Mouse (Mus musculus) MEL (cell line): ENCODE data around the gene Fkbp15. TPM values are rescaled to one million over a fixed set of nuclear protein-coding genes. Genes with fewer than 3 reads are reported as not detected.

Experiments
- DNase-seq: peaks from one replicate; pipeline ENCODE4 v3.0.0; 2011; ENCODE audit warnings: low read depth, low spot score
- H3K27ac ChIP-seq: 2 replicates; pipeline ENCODE4 v1.5.1; 2012; ENCODE audit warnings: low read depth, mild to moderate bottlenecking, control low read depth, low read length, moderate library complexity; ENCODE audit not compliant: control insufficient read depth
- H3K27me3 ChIP-seq, 2 experiments: fragments of 150-350 bp in 1 of 2; sonication (generic) in 1 of 2; 2 replicates each; pipeline ENCODE4 v1.6.1; 2012; ENCODE audit warnings: low read length in 2 of 2, mild to moderate bottlenecking in 2 of 2, improper control_type of control experiment in 1 of 2, moderate library complexity in 1 of 2; ENCODE audit not compliant: insufficient read depth in 2 of 2, control insufficient read depth in 1 of 2
- H3K36me3 ChIP-seq, 2 experiments: 2 replicates each; pipeline ENCODE4 v1.6.1; 2012 to 2014; ENCODE audit warnings: low read length in 2 of 2, improper control_type of control experiment in 1 of 2, inconsistent platforms in 1 of 2, mild to moderate bottlenecking in 1 of 2; ENCODE audit not compliant: insufficient read depth in 2 of 2, control insufficient read depth in 1 of 2
- H3K4me1 ChIP-seq, 2 experiments: fragments of 150-350 bp in 1 of 2; sonication (generic) in 1 of 2; 2 replicates each; pipeline ENCODE4 v1.6.1; 2012; ENCODE audit warnings: low read length in 2 of 2, improper control_type of control experiment in 1 of 2, mild to moderate bottlenecking in 1 of 2; ENCODE audit not compliant: insufficient read depth in 2 of 2, control insufficient read depth in 1 of 2
- H3K4me3 ChIP-seq, 2 experiments: fragments of 150-350 bp in 1 of 2; sonication (generic) in 1 of 2; 2 replicates each; pipeline ENCODE4 v1.5.1; 2012; ENCODE audit warnings: low read depth in 2 of 2, low read length in 2 of 2, mild to moderate bottlenecking in 2 of 2, moderate library complexity in 2 of 2, control low read depth in 1 of 2, improper control_type of control experiment in 1 of 2; ENCODE audit not compliant: control insufficient read depth in 1 of 2, insufficient read depth in 1 of 2
- H3K79me2 ChIP-seq: 2 replicates; pipeline ENCODE4 v1.6.1; 2012; ENCODE audit warnings: mild to moderate bottlenecking, low read length, moderate library complexity; ENCODE audit not compliant: control insufficient read depth, poor library complexity, insufficient read depth
- H3K9ac ChIP-seq: 2 replicates; pipeline ENCODE4 v1.6.1; 2012; ENCODE audit warnings: low read depth, mild to moderate bottlenecking, control low read depth, low read length, moderate library complexity; ENCODE audit not compliant: control insufficient read depth, poor library complexity, severe bottlenecking
- H3K9me3 ChIP-seq: fragments of 150-350 bp; sonication (generic); replicated peaks from 2 replicates; pipeline ENCODE4 v1.6.1; 2012; ENCODE audit warnings: mild to moderate bottlenecking, low read length, improper control_type of control experiment, moderate library complexity; ENCODE audit not compliant: insufficient read depth
- BHLHE40 ChIP-seq: IDR thresholded peaks from 2 replicates; pipeline ENCODE4 v1.6.1; 2012; ENCODE audit warnings: low read depth, mild to moderate bottlenecking, inconsistent platforms, low read length, improper control_type of control experiment, borderline replicate concordance
- CHD1 ChIP-seq: IDR thresholded peaks from 2 replicates; pipeline ENCODE4 v1.6.1; 2012; ENCODE audit warnings: low read depth, mild to moderate bottlenecking, inconsistent platforms, low read length, improper control_type of control experiment
- CHD2 ChIP-seq: IDR thresholded peaks from 2 replicates; pipeline ENCODE4 v1.6.1; 2011; ENCODE audit warnings: low read length, improper control_type of control experiment
- CTCF ChIP-seq, 3 experiments: IDR thresholded peaks in 2 of 3; conservative IDR thresholded peaks in 1 of 3; 2 replicates each; pipeline ENCODE4 v1.5.1; 2011 to 2012; ENCODE audit warnings: low read length in 3 of 3, low read depth in 2 of 3, mild to moderate bottlenecking in 2 of 3, improper control_type of control experiment in 1 of 3, inconsistent platforms in 1 of 3, mixed read lengths in 1 of 3, moderate library complexity in 1 of 3; ENCODE audit not compliant: control insufficient read depth in 1 of 3, insufficient read depth in 1 of 3, poor library complexity in 1 of 3, severe bottlenecking in 1 of 3
- ETS1 ChIP-seq: IDR thresholded peaks from 2 replicates; pipeline ENCODE4 v1.6.1; 2012; ENCODE audit warnings: low read depth, mild to moderate bottlenecking, inconsistent platforms, low read length, improper control_type of control experiment, moderate library complexity
- GABPA ChIP-seq: IDR thresholded peaks from 2 replicates; pipeline ENCODE4 v1.6.1; 2012; ENCODE audit warnings: low read depth, mild to moderate bottlenecking, inconsistent platforms, low read length, improper control_type of control experiment, moderate library complexity
- GATA1 ChIP-seq: IDR thresholded peaks from 2 replicates; pipeline ENCODE4 v1.6.1; 2011; ENCODE audit warnings: low read depth, low read length, improper control_type of control experiment
- HCFC1 ChIP-seq: IDR thresholded peaks from 2 replicates; pipeline ENCODE4 v1.6.1; 2012; ENCODE audit warnings: low read depth, mild to moderate bottlenecking, inconsistent platforms, low read length, improper control_type of control experiment, moderate library complexity
- JUND ChIP-seq: IDR thresholded peaks from 2 replicates; pipeline ENCODE4 v1.6.1; 2011; ENCODE audit warnings: low read depth, mild to moderate bottlenecking, improper control_type of control experiment, low read length
- KAT2A ChIP-seq: conservative IDR thresholded peaks from 2 replicates; pipeline ENCODE4 v1.6.1; 2012; ENCODE audit warnings: low read depth, low read length, improper control_type of control experiment, inconsistent platforms
- MAX ChIP-seq: IDR thresholded peaks from 2 replicates; pipeline ENCODE4 v1.6.1; 2011; ENCODE audit warnings: low read length, improper control_type of control experiment
- MXI1 ChIP-seq: IDR thresholded peaks from 2 replicates; pipeline ENCODE4 v1.6.1; 2011; ENCODE audit warnings: mild to moderate bottlenecking, low read depth, low read length, improper control_type of control experiment
- MYB ChIP-seq: IDR thresholded peaks from 2 replicates; pipeline ENCODE4 v1.6.1; 2011; ENCODE audit warnings: mild to moderate bottlenecking, low read depth, low read length, improper control_type of control experiment
- MYC ChIP-seq: IDR thresholded peaks from 2 replicates; pipeline ENCODE4 v1.6.1; 2011; ENCODE audit warnings: low read depth, mild to moderate bottlenecking, low read length, improper control_type of control experiment, moderate library complexity
- NELFE ChIP-seq: IDR thresholded peaks from 2 replicates; pipeline ENCODE4 v1.6.1; 2011; ENCODE audit warnings: low read depth, low read length, improper control_type of control experiment
- POLR2AphosphoS2 ChIP-seq: IDR thresholded peaks from 2 replicates; pipeline ENCODE4 v1.6.1; 2011; ENCODE audit warnings: low read length, improper control_type of control experiment
- POLR2AphosphoS5 ChIP-seq: IDR thresholded peaks from 2 replicates; pipeline ENCODE4 v1.6.1; 2012; ENCODE audit warnings: low read depth, borderline replicate concordance, mild to moderate bottlenecking, inconsistent platforms, low read length, moderate library complexity, mixed read lengths
- RAD21 ChIP-seq: IDR thresholded peaks from 2 replicates; pipeline ENCODE4 v1.6.1; 2011; ENCODE audit warnings: mild to moderate bottlenecking, low read depth, low read length, improper control_type of control experiment
- SIN3A ChIP-seq: IDR thresholded peaks from 2 replicates; pipeline ENCODE4 v1.6.1; 2012; ENCODE audit warnings: low read length, improper control_type of control experiment, inconsistent platforms
- SMC3 ChIP-seq: IDR thresholded peaks from 2 replicates; pipeline ENCODE4 v1.6.1; 2011; ENCODE audit warnings: low read depth, low read length, improper control_type of control experiment
- TAL1 ChIP-seq: IDR thresholded peaks from 2 replicates; pipeline ENCODE4 v1.6.1; 2012; ENCODE audit warnings: mild to moderate bottlenecking, inconsistent platforms, low read length, moderate library complexity, mixed read lengths
- TCF12 ChIP-seq: IDR thresholded peaks from 2 replicates; pipeline ENCODE4 v1.6.1; 2014; ENCODE audit warnings: low read depth, mild to moderate bottlenecking, inconsistent platforms, low read length, improper control_type of control experiment, moderate library complexity
- UBTF ChIP-seq: IDR thresholded peaks from 2 replicates; pipeline ENCODE4 v1.6.1; 2012; ENCODE audit warnings: low read depth, mild to moderate bottlenecking, inconsistent platforms, low read length, improper control_type of control experiment, moderate library complexity, borderline replicate concordance; ENCODE audit not compliant: insufficient read depth
- ZC3H11A ChIP-seq: IDR thresholded peaks from 2 replicates; pipeline ENCODE4 v1.6.1; 2012; ENCODE audit warnings: low read depth, mild to moderate bottlenecking, inconsistent platforms, low read length, improper control_type of control experiment
- ZMIZ1 ChIP-seq: IDR thresholded peaks from 2 replicates; pipeline ENCODE4 v1.6.1; 2012; ENCODE audit warnings: low read depth, mild to moderate bottlenecking, inconsistent platforms, low read length, improper control_type of control experiment, moderate library complexity
- polyA plus RNA-seq, 2 experiments: library from polyadenylated mRNA; stranded (reverse) in 1 of 2; unstranded in 1 of 2; fragments of >175 nt in 1 of 2; fragments of >200 nt in 1 of 2; gene quantifications; 2 replicates each; pipeline versions ENCODE4 v1.2.1 to v1.2.4; 2012; ENCODE audit warnings: low replicate concordance in 2 of 2, low read depth in 1 of 2; ENCODE audit not compliant: insufficient read length in 2 of 2, insufficient read depth in 1 of 2, missing spikeins in 1 of 2
- total RNA-seq: library from RNA; depleted of rRNA; stranded (reverse); fragments of 300-350 nt; gene quantifications from 2 replicates; pipeline ENCODE4 v1.2.3, GENCODE M21; 2012

Fkbp15 gene
- total and polyA plus RNA-seq, 3 experiments: 21.1 to 26.5 TPM; not detected in 1

DNA sequence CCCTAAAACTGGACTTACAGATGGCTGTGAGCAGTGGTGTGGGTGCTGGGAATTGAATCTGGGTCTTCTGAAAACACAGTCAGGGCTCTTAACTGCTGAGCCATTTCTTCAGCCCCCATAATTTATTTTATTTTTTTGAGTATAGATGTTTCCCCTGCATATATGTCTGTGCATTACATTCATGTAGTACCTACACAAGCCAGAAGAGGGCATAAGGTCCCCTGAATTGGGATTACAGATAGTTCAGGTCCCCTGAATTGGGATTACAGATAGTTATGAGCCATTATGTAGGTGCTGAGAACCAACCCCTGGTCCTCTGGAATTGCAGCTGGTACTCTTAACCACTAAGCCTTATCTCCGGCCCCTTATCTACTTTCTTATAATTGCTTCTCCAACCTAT lies 16.3 kb downstream of the Fkbp15 start:
- Histone ChIP-seq H3K9me3 (no peaks in the 10 kb centered on the region), H3K4me1 (no peaks in the 10 kb centered on the region), H3K36me3 (peaks cover 0 to 21% of the 10 kb centered on the region in 2 experiments; a peak in 3 of 4 replicates), H3K27me3 (no peaks in the 10 kb centered on the region), H3K4me3 (no peak overlapping the region), H3K9ac (no peak overlapping the region), H3K79me2 (no peaks in the 10 kb centered on the region; the same call in 1 of the 2 replicates)
- DNase-seq: peak; percentile 64
- TF ChIP-seq SIN3A (no peak), KAT2A (no peak), SMC3 (peak; percentile 47), MYC (no peak), CHD1 (no peak), CTCF (IDR thresholded peaks at IDR 0.05 in 2 of 3, conservative IDR thresholded peaks at IDR 0.05 in 1 of 3; ENCODE audit: control insufficient read depth in 1 of 3, insufficient read depth in 1 of 3, low read depth in 2 of 3, low read length in 3 of 3, poor library complexity in 1 of 3, severe bottlenecking in 1 of 3) (peak in 2 of 3 experiments; percentile 46 to 48; a peak in 4 of 6 replicates), NELFE (no peak), ZMIZ1 (no peak), MXI1 (no peak), ZC3H11A (peak; percentile 29), RAD21 (peak; percentile 56), GATA1 (no peak), CHD2 (no peak)
- TF ChIP-seq, all 39 proteins: peak for 4
- H3K27ac ChIP-seq: no peak overlapping the region

DNA sequence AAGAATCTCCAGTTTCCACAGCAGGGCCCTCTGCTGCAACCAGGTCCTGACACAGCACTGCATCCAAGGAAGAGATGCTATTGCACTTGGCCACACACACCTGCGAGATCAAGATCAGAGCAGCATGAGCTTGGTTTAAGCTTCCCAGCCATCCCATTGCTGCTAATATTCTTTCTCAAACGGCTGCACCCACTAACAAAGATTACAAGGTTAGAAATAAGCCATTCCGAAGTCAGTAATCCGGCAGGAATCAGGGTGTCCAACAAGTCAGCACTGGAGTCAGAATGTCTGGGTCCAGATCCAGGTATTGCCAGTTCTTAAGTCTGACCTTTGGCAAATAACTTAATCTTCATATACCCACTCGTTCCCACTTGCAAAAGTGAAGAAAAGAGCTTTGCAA lies 21.8 kb downstream of the Fkbp15 start:
- no peak overlapping the region for H3K4me3 ChIP-seq
- no peaks in the 10 kb centered on the region for H3K9me3 ChIP-seq
- H3K4me1 ChIP-seq: no peaks in the 10 kb centered on the region
- no peaks in the 10 kb centered on the region for H3K27me3 ChIP-seq
- no peak overlapping the region for H3K27ac ChIP-seq
- peaks cover 0 to 20% of the 10 kb centered on the region in 2 experiments; a peak in 2 of 4 replicates for H3K36me3 ChIP-seq
- TF ChIP-seq HCFC1: no peak
- TF ChIP-seq BHLHE40: no peak
- TF ChIP-seq SIN3A: no peak
- TF ChIP-seq CHD1: no peak
- TF ChIP-seq KAT2A: no peak
- no peak for TF ChIP-seq POLR2AphosphoS2
- no peak for TF ChIP-seq JUND
- TF ChIP-seq MAX: no peak
- TF ChIP-seq NELFE: no peak
- no peak for TF ChIP-seq UBTF
- TF ChIP-seq ETS1: no peak
- no peak for TF ChIP-seq ZMIZ1
- no peak for TF ChIP-seq MXI1
- no peak for TF ChIP-seq TAL1
- no peak for TF ChIP-seq TCF12
- TF ChIP-seq MYB: no peak
- no peak for TF ChIP-seq POLR2AphosphoS5
- TF ChIP-seq GABPA: no peak
- H3K79me2 ChIP-seq: no peaks in the 10 kb centered on the region
- H3K9ac ChIP-seq: no peak overlapping the region
- no peak for DNase-seq
